Mouse (Mus musculus): ENCODE measurements at regions not wholly inside any gene's neighbourhood (a gene's known extent, or its start where the extent isn't known, plus 50 kb on each side); places are given as distances from the start of the nearest gene placed in this dataset.

GRCm38 (mm10) chr15:51574538-51575105, 2310.1 kb upstream of the Gm7489 start:
- Histone ChIP-seq H3K27me3 (ENCODE audit: poor library complexity, severe bottlenecking) (no peaks in the 10 kb centered on the region), H3K27ac (no peak overlapping the region), H3K4me3 (no peak overlapping the region), H3K36me3 (replicated peaks) (no peaks in the 10 kb centered on the region), H3K9me3 (no peaks in the 10 kb centered on the region), H3K4me1 (peaks cover 12% of the 10 kb centered on the region)
- 82% methylated on average over 8 of the region's 8 CpGs for WGBS
- no peak for DNase-seq (ENCODE audit: extremely low spot score, low spot score)

- Histone ChIP-seq H3K27me3 (ENCODE audit: poor library complexity, severe bottlenecking) (no peaks in the 10 kb centered on the region), H3K4me3 (no peak overlapping the region), H3K9me3 (no peaks in the 10 kb centered on the region), H3K27ac (no peak overlapping the region), H3K4me1 (no peaks in the 10 kb centered on the region), H3K36me3 (replicated peaks) (no peaks in the 10 kb centered on the region)
- WGBS, result 92% methylated on average over 1 of the region's 1 CpGs
- no peak for DNase-seq (ENCODE audit: extremely low spot score, low spot score)
Measured at GRCm38 (mm10) chr15:51583636-51584035, 2301.1 kb upstream of the Gm7489 start.

GRCm38 (mm10) chr15:51586146-51586545, 2298.6 kb upstream of the Gm7489 start:
- WGBS, result 86% methylated on average over 5 of the region's 5 CpGs
- DNase-seq (ENCODE audit: extremely low spot score, low spot score), result no peak
- H3K27me3 ChIP-seq (ENCODE audit: poor library complexity, severe bottlenecking), result no peaks in the 10 kb centered on the region

GRCm38 (mm10) chr15:51591406-51592068, 2293.2 kb upstream of the Gm7489 start:
- DNase-seq (ENCODE audit: extremely low spot score, low spot score), result no peak
- peaks cover 14% of the 10 kb centered on the region for H3K4me1 ChIP-seq
- no peaks in the 10 kb centered on the region for H3K9me3 ChIP-seq
- no peaks in the 10 kb centered on the region for H3K36me3 ChIP-seq (replicated peaks)
- no peak overlapping the region for H3K27ac ChIP-seq
- WGBS, result 61% methylated on average over 17 of the region's 17 CpGs
- no peak overlapping the region for H3K4me3 ChIP-seq
- H3K27me3 ChIP-seq (ENCODE audit: poor library complexity, severe bottlenecking), result no peaks in the 10 kb centered on the region

More at GRCm38 (mm10) chr15:51586146-51586545, 2298.6 kb upstream of the Gm7489 start:
- H3K4me3 ChIP-seq, result no peak overlapping the region
- H3K9me3 ChIP-seq, result no peaks in the 10 kb centered on the region
- H3K4me1 ChIP-seq, result no peaks in the 10 kb centered on the region
- no peaks in the 10 kb centered on the region for H3K36me3 ChIP-seq (replicated peaks)
- H3K27ac ChIP-seq, result no peak overlapping the region

- Histone ChIP-seq H3K9me3 (no peaks in the 10 kb centered on the region), H3K4me1 (peaks cover 14% of the 10 kb centered on the region), H3K4me3 (no peak overlapping the region), H3K27me3 (ENCODE audit: poor library complexity, severe bottlenecking) (no peaks in the 10 kb centered on the region), H3K27ac (no peak overlapping the region), H3K36me3 (replicated peaks) (no peaks in the 10 kb centered on the region)
- WGBS, result 47% methylated on average over 9 of the region's 9 CpGs
- no peak for DNase-seq (ENCODE audit: extremely low spot score, low spot score)
Measured at GRCm38 (mm10) chr15:51592069-51592435, 2292.7 kb upstream of the Gm7489 start.

GRCm38 (mm10) chr15:51592511-51593498, 2291.9 kb upstream of the Gm7489 start:
- WGBS, result 83% methylated on average over 13 of the region's 13 CpGs
- Histone ChIP-seq H3K4me1 (peaks cover 14% of the 10 kb centered on the region), H3K27ac (no peak overlapping the region), H3K27me3 (ENCODE audit: poor library complexity, severe bottlenecking) (no peaks in the 10 kb centered on the region), H3K4me3 (no peak overlapping the region), H3K9me3 (no peaks in the 10 kb centered on the region), H3K36me3 (replicated peaks) (no peaks in the 10 kb centered on the region)
- no peak for DNase-seq (ENCODE audit: extremely low spot score, low spot score)

- Histone ChIP-seq H3K36me3 (replicated peaks) (no peaks in the 10 kb centered on the region), H3K4me3 (no peak overlapping the region), H3K4me1 (peaks cover 14% of the 10 kb centered on the region), H3K9me3 (no peaks in the 10 kb centered on the region), H3K27me3 (ENCODE audit: poor library complexity, severe bottlenecking) (no peaks in the 10 kb centered on the region), H3K27ac (no peak overlapping the region)
- 80% methylated on average over 5 of the region's 5 CpGs for WGBS
- DNase-seq (ENCODE audit: extremely low spot score, low spot score), result no peak
Measured at GRCm38 (mm10) chr15:51594060-51594459, 2290.6 kb upstream of the Gm7489 start.

- 80% methylated on average over 1 of the region's 1 CpGs for WGBS
- no peak overlapping the region for H3K27ac ChIP-seq
Measured at GRCm38 (mm10) chr15:51595655-51596054, 2289.1 kb upstream of the Gm7489 start.

GRCm38 (mm10) chr15:51597841-51598240, 2286.9 kb upstream of the Gm7489 start:
- WGBS, result 84% methylated on average over 3 of the region's 3 CpGs
- Histone ChIP-seq H3K27ac (no peak overlapping the region), H3K9me3 (no peaks in the 10 kb centered on the region), H3K4me1 (peaks cover 2% of the 10 kb centered on the region), H3K4me3 (no peak overlapping the region), H3K27me3 (ENCODE audit: poor library complexity, severe bottlenecking) (no peaks in the 10 kb centered on the region), H3K36me3 (replicated peaks) (no peaks in the 10 kb centered on the region)
- no peak for DNase-seq (ENCODE audit: extremely low spot score, low spot score)

More at GRCm38 (mm10) chr15:51595655-51596054, 2289.1 kb upstream of the Gm7489 start:
- H3K4me1 ChIP-seq, result peaks cover 14% of the 10 kb centered on the region
- no peaks in the 10 kb centered on the region for H3K27me3 ChIP-seq (ENCODE audit: poor library complexity, severe bottlenecking)
- no peaks in the 10 kb centered on the region for H3K9me3 ChIP-seq
- no peaks in the 10 kb centered on the region for H3K36me3 ChIP-seq (replicated peaks)
- no peak for DNase-seq (ENCODE audit: extremely low spot score, low spot score)
- H3K4me3 ChIP-seq, result no peak overlapping the region

GRCm38 (mm10) chr15:51601128-51601855, 2283.4 kb upstream of the Gm7489 start:
- Histone ChIP-seq H3K4me1 (no peaks in the 10 kb centered on the region; the same call in 1 of the 2 replicates), H3K9me3 (no peaks in the 10 kb centered on the region), H3K36me3 (replicated peaks) (no peaks in the 10 kb centered on the region), H3K27me3 (ENCODE audit: poor library complexity, severe bottlenecking) (no peaks in the 10 kb centered on the region), H3K27ac (no peak overlapping the region), H3K4me3 (no peak overlapping the region)
- WGBS, result 66% methylated on average over 10 of the region's 10 CpGs
- no peak for DNase-seq (ENCODE audit: extremely low spot score, low spot score)

- no peaks in the 10 kb centered on the region for H3K9me3 ChIP-seq
- no peaks in the 10 kb centered on the region for H3K36me3 ChIP-seq (replicated peaks)
- H3K4me1 ChIP-seq, result no peaks in the 10 kb centered on the region
- 89% methylated on average over 6 of the region's 6 CpGs for WGBS
- H3K27ac ChIP-seq, result no peak overlapping the region
- no peak overlapping the region for H3K4me3 ChIP-seq
- no peak for DNase-seq (ENCODE audit: extremely low spot score, low spot score)
- no peaks in the 10 kb centered on the region for H3K27me3 ChIP-seq (ENCODE audit: poor library complexity, severe bottlenecking)
Measured at GRCm38 (mm10) chr15:51621455-51621854, 2263.3 kb upstream of the Gm7489 start.

GRCm38 (mm10) chr15:51627463-51627862, 2257.2 kb upstream of the Gm7489 start:
- Histone ChIP-seq H3K4me3 (no peak overlapping the region), H3K27ac (no peak overlapping the region), H3K4me1 (peaks cover 6% of the 10 kb centered on the region; the same call in 1 of the 2 replicates), H3K9me3 (no peaks in the 10 kb centered on the region), H3K36me3 (replicated peaks) (no peaks in the 10 kb centered on the region), H3K27me3 (ENCODE audit: poor library complexity, severe bottlenecking) (no peaks in the 10 kb centered on the region)
- whole genome bisulfite sequencing, result 97% methylated on average over 5 of the region's 5 CpGs
- no peak for DNase-seq (ENCODE audit: extremely low spot score, low spot score)
